Mouse (Mus musculus) kidney, postnatal 0 days (tissue): ENCODE results near the gene Zfp148. TPM values are rescaled to one million over a fixed set of nuclear protein-coding genes. Genes with fewer than 3 reads are reported as not detected.

Source experiments
- ATAC-seq: fragments of 200-750 bp; cut with Nextera tagmentation; replicated peaks from 2 replicates; pipeline ENCODE4 v1.8.0; 2017; ENCODE audit warnings: low read depth, moderate number of reproducible peaks, moderate TSS enrichment, moderate library complexity; ENCODE audit not compliant: low FRiP score
- DNase-seq: peaks from one replicate; pipeline ENCODE4 v3.0.0-alpha.2; 2016; ENCODE audit warnings: low spot score
- H3K27ac ChIP-seq: fragments of 300-500 bp; sonication (generic); 2 replicates; pipeline ENCODE4 v1.5.1; 2014; ENCODE audit warnings: mild to moderate bottlenecking
- H3K27me3 ChIP-seq: fragments of 300-500 bp; sonication (generic); 2 replicates; pipeline ENCODE4 v1.6.1; 2014; ENCODE audit warnings: low read length, mixed read lengths; ENCODE audit not compliant: insufficient read depth
- H3K36me3 ChIP-seq: fragments of 300-500 bp; sonication (generic); 2 replicates; pipeline ENCODE4 v1.6.1; 2014; ENCODE audit warnings: low read length, mixed read lengths; ENCODE audit not compliant: insufficient read depth
- H3K4me1 ChIP-seq: fragments of 300-500 bp; sonication (generic); replicated peaks from 2 replicates; pipeline ENCODE4 v1.6.1; 2014; ENCODE audit warnings: antibody characterized with exemption, low read length, mixed read lengths; ENCODE audit not compliant: insufficient read depth
- H3K4me2 ChIP-seq: fragments of 300-500 bp; sonication (generic); 2 replicates; pipeline ENCODE4 v1.6.1; 2014; ENCODE audit warnings: mild to moderate bottlenecking, low read length, moderate library complexity, mixed read lengths
- H3K4me3 ChIP-seq: fragments of 300-500 bp; sonication (generic); replicated peaks from 2 replicates; pipeline ENCODE4 v1.5.1; 2014; ENCODE audit warnings: low read depth, low read length
- H3K9ac ChIP-seq: fragments of 300-500 bp; sonication (generic); 2 replicates; pipeline ENCODE4 v1.6.1; 2014; ENCODE audit warnings: low read depth, low read length
- H3K9me3 ChIP-seq: fragments of 300-500 bp; sonication (generic); replicated peaks from 2 replicates; pipeline ENCODE4 v1.6.1; 2016; ENCODE audit warnings: low read length, inconsistent platforms, mixed read lengths
- CTCF ChIP-seq: IDR thresholded peaks from 2 replicates; pipeline ENCODE4 v1.5.1; 2016; ENCODE audit warnings: antibody characterized with exemption, low read depth, mild to moderate bottlenecking, moderate library complexity
- WGBS: fragments of 180-500 bp; shearing (Covaris S2); extraction: QIAGEN DNeasy Blood & Tissue Kit; methylation state at CpG from one replicate; pipeline ENCODE4 v1.1.7; 2014; 5-methylcytosine and 5-hydroxymethylcytosine counted together
- polyA plus RNA-seq: library from polyadenylated mRNA; unstranded; fragments of >200 nt; fragmentation: Nextera tagmentation; extraction: Ambion mirVana; gene quantifications from 2 replicates; pipeline ENCODE4 v1.2.1, GENCODE M21; 2015

The Zfp148 gene
- polyA plus RNA-seq, 1 experiment from 2014 or later: 49.4 TPM

DNA sequence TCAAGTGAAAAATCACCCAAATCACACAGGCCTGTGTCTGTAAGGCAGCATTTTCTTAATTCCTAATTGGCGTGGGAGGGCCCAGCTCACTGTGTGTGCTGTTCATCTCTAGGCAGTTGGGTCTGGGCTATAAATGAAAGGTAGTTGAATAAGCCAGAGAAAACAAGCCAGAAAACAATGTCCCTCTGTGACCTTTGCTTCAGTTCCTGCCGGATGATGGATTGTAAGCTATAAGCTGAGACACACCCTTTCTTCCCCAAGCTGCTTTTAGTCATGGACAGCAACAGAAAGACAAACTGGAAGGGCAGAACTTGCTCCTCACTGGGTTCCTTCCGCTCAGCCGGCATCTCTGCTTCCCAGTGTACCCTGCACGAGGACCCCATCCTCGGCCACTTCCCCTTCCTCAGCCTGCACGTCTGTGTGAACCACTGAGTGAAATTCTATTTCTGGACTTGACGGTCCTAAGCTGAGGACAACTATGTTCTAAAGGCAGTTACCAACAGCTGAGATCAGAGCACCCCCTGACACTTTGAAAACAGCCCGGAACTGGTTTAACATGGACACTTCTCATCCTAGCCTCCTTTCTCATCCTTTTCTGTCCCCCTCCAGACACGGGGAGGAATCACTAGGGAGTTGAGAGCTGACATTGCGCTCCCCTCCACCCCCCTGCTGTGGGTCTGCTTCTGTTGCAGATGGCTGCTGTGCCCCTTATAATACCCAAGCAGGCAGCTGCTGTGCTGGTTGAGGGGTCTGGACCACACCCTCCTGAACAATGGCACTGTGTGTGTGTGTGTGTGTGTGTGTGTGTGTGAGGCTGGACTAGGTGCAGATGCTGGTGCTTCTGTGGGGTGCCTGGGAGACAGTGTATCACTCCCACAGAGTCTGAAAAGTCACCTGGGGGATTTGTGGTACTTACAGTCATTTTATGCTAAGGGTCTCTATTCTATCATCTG lies 149.1 kb downstream of the Zfp148 start:
- H3K9ac ChIP-seq: no peak overlapping the region
- 58% methylated on average over 11 of the region's 11 CpGs for WGBS
- no peak overlapping the region for H3K4me3 ChIP-seq
- no peaks in the 10 kb centered on the region for H3K9me3 ChIP-seq
- H3K4me2 ChIP-seq: no peak overlapping the region
- TF ChIP-seq CTCF: no peak
- no peaks in the 10 kb centered on the region for H3K27me3 ChIP-seq
- DNase-seq (peak; percentile 77), ATAC-seq (no peak)
- peak overlapping the region; percentile 55 for H3K27ac ChIP-seq
- H3K4me1 ChIP-seq: no peaks in the 10 kb centered on the region
- H3K36me3 ChIP-seq: no peaks in the 10 kb centered on the region

DNA sequence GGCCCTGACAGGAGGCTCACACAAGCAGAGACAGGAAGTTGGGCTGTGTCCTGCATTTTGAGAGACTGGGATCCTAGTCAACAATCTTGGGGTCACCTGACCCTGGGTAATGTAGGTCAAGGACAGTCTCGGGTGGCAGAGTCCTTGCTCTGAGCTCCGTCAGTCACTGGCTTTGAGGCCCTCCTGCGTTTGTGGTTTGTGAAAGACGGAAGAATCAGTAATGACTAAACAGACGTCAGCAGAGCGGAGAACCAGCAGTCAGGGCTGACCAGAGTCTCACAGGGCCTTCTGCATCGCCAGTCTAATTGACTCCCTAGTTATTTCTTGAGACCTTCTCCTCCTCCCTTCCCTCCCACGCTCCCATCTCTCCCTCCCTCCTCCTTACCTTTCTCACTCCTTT lies 150.5 kb downstream of the Zfp148 start:
- 36% methylated on average over 8 of the region's 8 CpGs for WGBS
- H3K4me1 ChIP-seq: no peaks in the 10 kb centered on the region
- no peaks in the 10 kb centered on the region for H3K36me3 ChIP-seq
- ATAC-seq (no peak), DNase-seq (no peak)
- H3K27me3 ChIP-seq: no peaks in the 10 kb centered on the region
- no peak overlapping the region for H3K27ac ChIP-seq
- no peak overlapping the region for H3K9ac ChIP-seq
- TF ChIP-seq CTCF: no peak
- no peak overlapping the region for H3K4me3 ChIP-seq
- H3K9me3 ChIP-seq: no peaks in the 10 kb centered on the region
- no peak overlapping the region for H3K4me2 ChIP-seq

DNA sequence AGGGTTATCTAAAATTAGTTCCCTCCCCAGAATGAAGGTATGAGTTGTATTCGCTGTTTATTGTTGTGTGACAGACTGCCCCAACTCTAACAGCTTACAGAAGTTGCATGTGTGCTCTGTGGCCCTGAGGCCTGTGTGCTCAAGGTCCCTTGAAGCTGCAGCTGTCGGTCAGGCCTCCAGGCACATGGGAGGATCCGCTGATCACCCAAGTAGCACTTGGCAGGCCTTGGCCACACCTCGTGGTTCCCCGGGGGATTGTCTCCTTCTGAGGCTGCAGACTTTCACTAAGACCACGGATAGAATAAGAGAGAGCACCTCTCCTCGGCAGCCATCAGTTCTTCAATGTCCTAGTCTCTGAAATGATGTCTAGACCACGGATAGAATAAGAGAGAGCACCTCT lies 155.8 kb downstream of the Zfp148 start:
- 79% methylated on average over 8 of the region's 8 CpGs for whole genome bisulfite sequencing
- H3K4me2 ChIP-seq: no peak overlapping the region
- H3K9ac ChIP-seq: no peak overlapping the region
- TF ChIP-seq CTCF: no peak
- no peaks in the 10 kb centered on the region for H3K27me3 ChIP-seq
- H3K4me3 ChIP-seq: no peak overlapping the region
- no peaks in the 10 kb centered on the region for H3K36me3 ChIP-seq
- DNase-seq: no peak
- H3K9me3 ChIP-seq: no peaks in the 10 kb centered on the region
- H3K4me1 ChIP-seq: no peaks in the 10 kb centered on the region
- ATAC-seq: no peak
- H3K27ac ChIP-seq: no peak overlapping the region

- H3K4me1 ChIP-seq: no peaks in the 10 kb centered on the region
- no peaks in the 10 kb centered on the region for H3K9me3 ChIP-seq
- H3K27ac ChIP-seq: no peak overlapping the region
- no peaks in the 10 kb centered on the region for H3K27me3 ChIP-seq
- no peak overlapping the region for H3K9ac ChIP-seq
- ATAC-seq (no peak), DNase-seq (no peak)
- 55% methylated on average over 21 of the region's 21 CpGs for WGBS
- TF ChIP-seq CTCF: no peak
- H3K36me3 ChIP-seq: no peaks in the 10 kb centered on the region
- no peak overlapping the region for H3K4me3 ChIP-seq
- H3K4me2 ChIP-seq: no peak overlapping the region
Observed at GRCm38 (mm10) chr16:33537499-33538225, 157.0 kb downstream of the Zfp148 start.

DNA sequence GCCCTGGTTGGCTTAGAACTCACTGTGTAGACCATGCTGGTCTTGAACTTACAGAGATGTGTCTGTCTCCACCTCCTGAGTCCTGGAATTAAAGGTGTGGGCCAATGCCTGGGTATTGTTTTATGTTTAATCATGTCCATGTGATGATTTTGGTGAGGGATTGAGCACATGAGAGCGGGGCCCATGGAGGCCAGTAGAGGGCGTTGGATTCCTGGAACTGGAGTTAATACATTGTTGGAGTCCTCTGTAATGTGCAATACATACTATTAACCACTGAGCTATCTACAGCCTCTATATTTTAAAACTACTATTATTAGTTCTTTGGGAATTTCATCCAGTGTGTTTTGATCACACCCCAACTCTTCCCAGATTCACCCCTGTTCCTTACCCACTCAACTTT lies 163.7 kb downstream of the Zfp148 start:
- no peak for ATAC-seq
- H3K27me3 ChIP-seq: no peaks in the 10 kb centered on the region
- WGBS: 94% methylated on average over 2 of the region's 2 CpGs

DNA sequence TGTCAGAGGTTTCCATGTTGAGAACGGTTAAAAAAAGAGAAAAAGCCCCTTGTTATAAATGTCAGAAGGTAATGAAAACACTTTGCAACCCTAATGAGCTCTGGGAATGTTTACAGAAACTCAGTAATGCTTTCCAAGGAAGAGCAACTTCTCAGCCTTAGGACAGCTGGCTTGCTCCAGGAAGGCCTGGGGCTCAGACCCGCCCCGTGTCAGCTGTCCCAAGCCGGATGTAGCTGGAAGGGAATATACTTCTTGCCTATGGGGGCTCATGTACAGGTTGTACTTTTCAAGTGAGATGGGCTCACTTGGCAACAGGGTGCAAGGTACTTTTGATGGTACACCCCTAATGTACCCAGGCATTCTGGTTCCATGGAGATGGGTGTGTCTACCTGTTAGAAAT lies 164.9 kb downstream of the Zfp148 start:
- no peak overlapping the region for H3K27ac ChIP-seq
- WGBS: 67% methylated on average over 4 of the region's 4 CpGs
- DNase-seq (no peak), ATAC-seq (no peak)
- no peak overlapping the region for H3K9ac ChIP-seq
- H3K4me2 ChIP-seq: no peak overlapping the region
- no peaks in the 10 kb centered on the region for H3K27me3 ChIP-seq
- H3K36me3 ChIP-seq: no peaks in the 10 kb centered on the region
- H3K4me1 ChIP-seq: no peaks in the 10 kb centered on the region
- H3K9me3 ChIP-seq: no peaks in the 10 kb centered on the region
- no peak overlapping the region for H3K4me3 ChIP-seq
- TF ChIP-seq CTCF: no peak

More for the DNA sequence above, 163.7 kb downstream of the Zfp148 start:
- Histone ChIP-seq H3K27ac (no peak overlapping the region), H3K9ac (no peak overlapping the region), H3K4me2 (no peak overlapping the region), H3K9me3 (no peaks in the 10 kb centered on the region), H3K4me1 (no peaks in the 10 kb centered on the region), H3K36me3 (no peaks in the 10 kb centered on the region), H3K4me3 (no peak overlapping the region)
- DNase-seq: no peak
- TF ChIP-seq CTCF: no peak
